Mouse (Mus musculus) spleen, adult 2 months (tissue): ENCODE measurements around the gene Rpl11. TPM values are rescaled to one million over a fixed set of nuclear protein-coding genes. Genes with fewer than 3 reads are reported as not detected.
A peak's percentile ranks its signal among the peaks of the same experiment; 100 is the strongest.

Experiments used
- DNase-seq, 2 experiments: peaks; one replicate each; pipeline versions ENCODE4 v3.0.0 to v3.0.0-alpha.2; 2012 to 2021; ENCODE audit warnings: low spot score in 2 of 2, low read depth in 1 of 2
- H3K27ac ChIP-seq: fragments of 200-500 bp; 2 replicates; pipeline ENCODE4 v1.5.1; 2012; ENCODE audit warnings: low read length, inconsistent platforms; ENCODE audit not compliant: insufficient read depth
- H3K27me3 ChIP-seq: fragments of 200-500 bp; 2 replicates; pipeline ENCODE4 v1.6.1; 2012; ENCODE audit warnings: mild to moderate bottlenecking, moderate library complexity, low read length, inconsistent platforms; ENCODE audit not compliant: control insufficient read depth, insufficient read depth
- H3K36me3 ChIP-seq: fragments of 200-500 bp; 2 replicates; pipeline ENCODE4 v1.6.1; 2012; ENCODE audit warnings: mild to moderate bottlenecking, low read length, inconsistent platforms; ENCODE audit not compliant: control insufficient read depth, insufficient read depth
- H3K4me1 ChIP-seq: fragments of 200-500 bp; 2 replicates; pipeline ENCODE4 v1.6.1; 2011; ENCODE audit warnings: inconsistent platforms; ENCODE audit not compliant: control insufficient read depth, insufficient read depth, insufficient read length
- H3K4me3 ChIP-seq: fragments of 200-500 bp; 2 replicates; pipeline ENCODE4 v1.5.1; 2011; ENCODE audit warnings: mild to moderate bottlenecking, inconsistent platforms; ENCODE audit not compliant: insufficient read depth, insufficient read length; ENCODE audit errors: extremely low read depth
- CTCF ChIP-seq: fragments of 200-500 bp; IDR thresholded peaks from 2 replicates; pipeline ENCODE4 v1.5.1; 2011; ENCODE audit warnings: mild to moderate bottlenecking, inconsistent platforms; ENCODE audit not compliant: insufficient read depth, insufficient read length, insufficient replicate concordance; ENCODE audit errors: extremely low read depth
- POLR2A ChIP-seq: fragments of 200-500 bp; IDR thresholded peaks from 2 replicates; pipeline ENCODE4 v1.6.1; 2011; ENCODE audit warnings: low read depth, low read length, inconsistent platforms
- WGBS: fragments of 180-500 bp; shearing (Covaris S2); methylation state at CpG from one replicate; pipeline ENCODE4 v1.1.7; 2018; 5-methylcytosine and 5-hydroxymethylcytosine counted together
- polyA plus RNA-seq: library from polyadenylated mRNA; depleted of rRNA; stranded (reverse); fragments of >200 nt; gene quantifications from 2 replicates; pipeline ENCODE4 v1.2.3, GENCODE M21; 2012

The Rpl11 gene
- polyA plus RNA-seq, 1 experiment = 259 TPM

- peak overlapping the region; percentile 59 for H3K4me3 ChIP-seq
- peak overlapping the region; percentile 91 for H3K27ac ChIP-seq
These were observed 24.5 kb downstream of the Rpl11 start for GRCm38 (mm10) chr4:136028689-136029088.

GRCm38 (mm10) chr4:136028132-136028564 lies 25.1 kb downstream of the Rpl11 start:
- Histone ChIP-seq H3K36me3 (no peaks in the 10 kb centered on the region), H3K27ac (peak overlapping the region; percentile 91), H3K4me3 (peak overlapping the region; percentile 59), H3K4me1 (peaks cover 20% of the 10 kb centered on the region; the same call in 1 of the 2 replicates), H3K27me3 (no peaks in the 10 kb centered on the region)
- peak; percentile 11; the same call in 1 of the 2 replicates for TF ChIP-seq POLR2A
- TF ChIP-seq CTCF = no peak
- WGBS = 8% methylated on average over 19 of the region's 19 CpGs
- peak; percentile 25 to 49 for DNase-seq

More at GRCm38 (mm10) chr4:136028689-136029088, 24.5 kb downstream of the Rpl11 start:
- Histone ChIP-seq H3K4me1 (peaks cover 20% of the 10 kb centered on the region; the same call in 1 of the 2 replicates), H3K36me3 (no peaks in the 10 kb centered on the region), H3K27me3 (no peaks in the 10 kb centered on the region)
- DNase-seq = no peak
- no peak for TF ChIP-seq CTCF
- WGBS = 19% methylated on average over 5 of the region's 5 CpGs

- Histone ChIP-seq H3K27ac (peak overlapping the region; percentile 91), H3K4me1 (peaks cover 20% of the 10 kb centered on the region; the same call in 1 of the 2 replicates), H3K27me3 (no peaks in the 10 kb centered on the region), H3K36me3 (no peaks in the 10 kb centered on the region), H3K4me3 (no peak overlapping the region)
- DNase-seq = peak in 1 of 2 experiments; percentile 33
- TF ChIP-seq POLR2A (no peak), CTCF (no peak)
- WGBS = 37% methylated on average over 8 of the region's 8 CpGs
These were observed 25.7 kb downstream of the Rpl11 start for GRCm38 (mm10) chr4:136027416-136028131.

- no peak for DNase-seq
- Histone ChIP-seq H3K36me3 (no peaks in the 10 kb centered on the region), H3K27me3 (no peaks in the 10 kb centered on the region), H3K27ac (no peak overlapping the region), H3K4me3 (no peak overlapping the region), H3K4me1 (peaks cover 16% of the 10 kb centered on the region; the same call in 1 of the 2 replicates)
- TF ChIP-seq CTCF (no peak), POLR2A (no peak)
- WGBS = 79% methylated on average over 1 of the region's 1 CpGs
These were observed 27.9 kb downstream of the Rpl11 start for GRCm38 (mm10) chr4:136025350-136025749.

GRCm38 (mm10) chr4:136022924-136023323 lies 30.3 kb downstream of the Rpl11 start:
- peaks cover 13% of the 10 kb centered on the region; the same call in 1 of the 2 replicates for H3K4me1 ChIP-seq
- no peak for DNase-seq
- no peak overlapping the region for H3K4me3 ChIP-seq
- TF ChIP-seq POLR2A (no peak), CTCF (no peak)
- WGBS = 95% methylated on average over 9 of the region's 9 CpGs
- no peaks in the 10 kb centered on the region for H3K36me3 ChIP-seq
- H3K27ac ChIP-seq = no peak overlapping the region
- no peaks in the 10 kb centered on the region for H3K27me3 ChIP-seq

- peak within 1 kb of the TSS; percentile 80 for H3K4me3 ChIP-seq
- H3K27me3 ChIP-seq = no peaks in the 10 kb centered on the region
- under 1% methylated on average over 48 of the region's 48 CpGs for WGBS
- TF ChIP-seq CTCF (no peak), POLR2A (peak; percentile 86)
- H3K36me3 ChIP-seq = no peaks in the 10 kb centered on the region
- DNase-seq = peak; percentile 98 to 100
- peaks cover 4% of the 10 kb centered on the region; the same call in 1 of the 2 replicates for H3K4me1 ChIP-seq
- H3K27ac ChIP-seq = peak within 1 kb of the TSS; percentile 60
These were observed 31.6 kb downstream of the Rpl11 start, which contains the start of gene Eloa for GRCm38 (mm10) chr4:136021549-136022047. Gene Eloa, minus strand, starts transcription at chr4:136021763.
